Mouse (Mus musculus) midbrain, embryonic 16.5 days (tissue): ENCODE results near the gene Oas1c. TPM values are rescaled to one million over a fixed set of nuclear protein-coding genes. Genes with fewer than 3 reads are reported as not detected.
"Not testable (repeated sequence)": the region's sequence is repeated elsewhere in the genome, so short reads cannot be mapped to it uniquely, and the experiment has no call there.

Source experiments
- ATAC-seq: fragments of 200-750 bp; cut with Nextera tagmentation; 2 replicates; pipeline ENCODE4 v1.8.0; 2017; ENCODE audit warnings: moderate TSS enrichment
- H3K27ac ChIP-seq: fragments of 300-500 bp; sonication (generic); 2 replicates; pipeline ENCODE4 v1.5.1; 2014; ENCODE audit warnings: mild to moderate bottlenecking, low read length, mixed read lengths
- H3K27me3 ChIP-seq: fragments of 300-500 bp; sonication (generic); 2 replicates; pipeline ENCODE4 v1.6.1; 2014; ENCODE audit warnings: low read depth, low read length, mixed read lengths; ENCODE audit not compliant: control insufficient read depth, insufficient read depth
- H3K36me3 ChIP-seq: fragments of 300-500 bp; sonication (generic); 2 replicates; pipeline ENCODE4 v1.6.1; 2014; ENCODE audit warnings: mild to moderate bottlenecking, low read length, moderate library complexity, mixed read lengths; ENCODE audit not compliant: control insufficient read depth, insufficient read depth
- H3K4me1 ChIP-seq: fragments of 300-500 bp; sonication (generic); 2 replicates; pipeline ENCODE4 v1.6.1; 2014; ENCODE audit warnings: mild to moderate bottlenecking, low read length, mixed read lengths; ENCODE audit not compliant: control insufficient read depth, insufficient read depth
- H3K4me2 ChIP-seq: fragments of 300-500 bp; sonication (generic); 2 replicates; pipeline ENCODE4 v1.6.1; 2014; ENCODE audit warnings: mild to moderate bottlenecking, low read length, mixed read lengths
- H3K4me3 ChIP-seq: fragments of 300-500 bp; sonication (generic); 2 replicates; pipeline ENCODE4 v1.5.1; 2014; ENCODE audit warnings: low read depth, mild to moderate bottlenecking, low read length, moderate library complexity, mixed read lengths
- H3K9ac ChIP-seq: fragments of 300-500 bp; sonication (generic); 2 replicates; pipeline ENCODE4 v1.6.1; 2014; ENCODE audit warnings: low read depth, low read length, mixed read lengths
- H3K9me3 ChIP-seq: fragments of 300-500 bp; sonication (generic); replicated peaks from 2 replicates; pipeline ENCODE4 v1.6.1; 2014; ENCODE audit warnings: mild to moderate bottlenecking, low read length, mixed read lengths; ENCODE audit not compliant: control insufficient read depth, poor library complexity, severe bottlenecking
- WGBS: fragments of 180-500 bp; shearing (Covaris S2); extraction: QIAGEN DNeasy Blood & Tissue Kit; methylation state at CpG from one replicate; pipeline ENCODE4 v1.1.7; 2014; 5-methylcytosine and 5-hydroxymethylcytosine counted together
- polyA plus RNA-seq: library from polyadenylated mRNA; unstranded; fragments of >200 nt; fragmentation: Nextera tagmentation; extraction: Ambion mirVana; gene quantifications from 2 replicates; pipeline ENCODE4 v1.2.1, GENCODE M21; 2015

Gene Oas1c
- polyA plus RNA-seq, 1 experiment from 2014 or later, result 0.45 TPM

GRCm38 (mm10) chr5:120795480-120796034 lies 16.8 kb downstream of the Oas1c start, which contains the start of gene Oas1e:
TSS of gene Oas1e (minus strand) at chr5:120795530.
- not testable (repeated sequence) for H3K4me1 ChIP-seq, H3K27ac ChIP-seq, H3K4me2 ChIP-seq, H3K36me3 ChIP-seq, H3K27me3 ChIP-seq, H3K9ac ChIP-seq, ATAC-seq, H3K9me3 ChIP-seq, H3K4me3 ChIP-seq
- WGBS, result 52% methylated on average over 7 of the region's 9 CpGs

- Histone ChIP-seq H3K27me3 (no peaks in the 10 kb centered on the region), H3K27ac (no peak overlapping the region), H3K4me1 (no peaks in the 10 kb centered on the region), H3K36me3 (no peaks in the 10 kb centered on the region), H3K4me3 (no peak overlapping the region), H3K9ac (no peak overlapping the region), H3K9me3 (no peaks in the 10 kb centered on the region), H3K4me2 (no peak overlapping the region)
- no peak for ATAC-seq
- 26% methylated on average over 2 of the region's 2 CpGs for WGBS
These were observed 19.3 kb downstream of the Oas1c start for GRCm38 (mm10) chr5:120793043-120793442.

DNA sequence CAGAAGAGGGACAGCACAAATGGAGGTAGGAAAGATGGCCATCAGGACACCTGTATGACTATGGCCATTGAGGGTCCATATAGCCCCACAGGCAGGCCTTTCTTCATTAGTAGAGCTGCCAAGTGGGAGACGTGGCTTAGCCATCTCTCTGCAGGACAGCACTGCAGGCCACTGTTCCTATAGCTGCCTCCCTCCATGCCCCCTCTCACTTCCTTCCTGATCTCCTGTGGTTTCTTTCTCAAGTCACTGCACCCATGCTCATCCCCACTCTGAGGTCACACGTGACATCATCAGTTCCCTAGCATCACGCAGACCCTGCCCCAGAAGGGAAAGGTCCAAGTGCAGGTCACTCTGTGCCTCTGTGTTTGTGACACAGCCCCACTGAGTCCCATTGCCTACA lies 25.3 kb downstream of the Oas1c start:
- WGBS, result 56% methylated on average over 3 of the region's 3 CpGs
- no peak overlapping the region for H3K4me2 ChIP-seq
- H3K9ac ChIP-seq, result no peak overlapping the region
- H3K9me3 ChIP-seq, result no peaks in the 10 kb centered on the region
- H3K27ac ChIP-seq, result no peak overlapping the region
- no peaks in the 10 kb centered on the region for H3K4me1 ChIP-seq
- no peaks in the 10 kb centered on the region for H3K36me3 ChIP-seq
- no peak overlapping the region for H3K4me3 ChIP-seq
- ATAC-seq, result no peak
- no peaks in the 10 kb centered on the region for H3K27me3 ChIP-seq

GRCm38 (mm10) chr5:120782446-120782845 lies 29.9 kb downstream of the Oas1c start:
- H3K4me3 ChIP-seq, result no peak overlapping the region
- H3K27me3 ChIP-seq, result no peaks in the 10 kb centered on the region
- no peaks in the 10 kb centered on the region for H3K36me3 ChIP-seq
- no peaks in the 10 kb centered on the region for H3K9me3 ChIP-seq
- H3K4me1 ChIP-seq, result no peaks in the 10 kb centered on the region
- ATAC-seq, result no peak
- no peak overlapping the region for H3K9ac ChIP-seq
- 76% methylated on average over 2 of the region's 2 CpGs for WGBS
- H3K4me2 ChIP-seq, result no peak overlapping the region
- H3K27ac ChIP-seq, result no peak overlapping the region

DNA sequence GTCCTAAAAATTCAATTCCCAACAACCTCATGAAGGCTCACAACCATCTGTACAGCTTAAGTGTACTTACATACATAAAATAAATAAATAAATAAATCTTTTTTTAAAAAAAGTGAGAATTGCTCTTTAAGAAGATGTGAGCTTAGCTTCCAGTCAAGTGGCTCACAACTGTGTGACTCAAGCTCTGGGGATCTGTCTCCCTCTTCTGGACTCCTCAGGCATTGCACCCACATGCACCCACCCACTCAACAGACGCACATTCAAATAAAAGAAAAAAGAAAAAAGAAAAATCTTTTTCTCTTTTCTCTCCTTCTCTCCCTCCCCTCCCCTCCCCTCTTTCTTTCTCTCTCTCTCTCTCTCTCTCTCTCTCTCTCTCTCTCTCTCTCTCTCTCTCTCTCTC lies 30.7 kb downstream of the Oas1c start:
- ATAC-seq, result no peak
- Histone ChIP-seq H3K36me3 (no peaks in the 10 kb centered on the region), H3K27ac (no peak overlapping the region), H3K9ac (no peak overlapping the region), H3K9me3 (no peaks in the 10 kb centered on the region), H3K27me3 (no peaks in the 10 kb centered on the region), H3K4me2 (no peak overlapping the region), H3K4me3 (no peak overlapping the region), H3K4me1 (no peaks in the 10 kb centered on the region)
- WGBS, result 89% methylated on average over 1 of the region's 1 CpGs

DNA sequence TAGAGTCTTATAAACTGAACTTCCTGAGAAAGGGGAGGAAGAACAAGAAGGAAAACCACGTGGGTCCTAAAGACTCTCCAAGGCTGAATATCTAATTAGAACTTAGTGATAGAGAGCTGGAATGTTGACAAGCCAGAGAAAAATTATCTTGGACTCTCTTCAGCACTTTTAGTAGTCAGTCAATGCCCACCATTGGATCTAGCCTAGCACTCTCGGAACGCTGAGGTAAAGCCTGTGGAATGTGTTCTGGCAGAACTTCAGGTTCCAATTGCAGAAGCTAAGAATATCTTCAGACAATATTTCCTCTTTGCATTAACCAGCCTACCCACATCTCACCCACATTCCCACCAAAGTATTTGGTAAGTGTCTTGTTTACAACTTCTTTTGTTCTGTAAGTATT lies 32.4 kb downstream of the Oas1c start:
- H3K27ac ChIP-seq, result no peak overlapping the region
- H3K27me3 ChIP-seq, result no peaks in the 10 kb centered on the region
- 65% methylated on average over 3 of the region's 3 CpGs for WGBS
- H3K4me3 ChIP-seq, result no peak overlapping the region
- H3K36me3 ChIP-seq, result no peaks in the 10 kb centered on the region
- H3K9ac ChIP-seq, result no peak overlapping the region
- no peaks in the 10 kb centered on the region for H3K4me1 ChIP-seq
- H3K9me3 ChIP-seq, result no peaks in the 10 kb centered on the region
- H3K4me2 ChIP-seq, result no peak overlapping the region
- no peak for ATAC-seq

DNA sequence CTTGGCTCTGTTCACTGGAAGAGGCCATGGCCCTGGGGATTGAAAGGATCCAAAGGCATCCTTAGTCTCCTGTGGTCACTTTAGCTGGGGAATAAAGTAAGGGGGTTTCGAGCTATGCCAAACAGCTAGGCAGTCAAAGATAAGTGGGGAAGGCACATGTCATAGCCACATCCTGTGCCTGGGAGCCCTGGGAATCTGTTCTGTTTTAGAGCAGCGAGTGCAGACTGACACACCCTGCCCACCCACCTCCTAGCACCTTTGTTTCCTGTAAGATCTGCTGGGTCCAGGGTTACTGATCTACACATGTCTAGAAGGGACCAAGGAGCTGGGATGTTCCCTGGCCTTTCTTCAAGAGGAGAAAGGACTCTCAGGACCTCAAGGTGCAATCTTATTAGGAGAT lies 33.4 kb downstream of the Oas1c start:
- no peaks in the 10 kb centered on the region for H3K4me1 ChIP-seq
- H3K9ac ChIP-seq, result no peak overlapping the region
- no peaks in the 10 kb centered on the region for H3K36me3 ChIP-seq
- WGBS, result 72% methylated on average over 2 of the region's 2 CpGs
- no peak for ATAC-seq
- no peaks in the 10 kb centered on the region for H3K9me3 ChIP-seq
- no peaks in the 10 kb centered on the region for H3K27me3 ChIP-seq
- no peak overlapping the region for H3K27ac ChIP-seq
- no peak overlapping the region for H3K4me2 ChIP-seq
- no peak overlapping the region for H3K4me3 ChIP-seq

GRCm38 (mm10) chr5:120777478-120777877 lies 34.8 kb downstream of the Oas1c start, which contains the start of gene Oas3:
TSS of gene Oas3 (minus strand) at chr5:120777661.
- 87% methylated on average over 9 of the region's 9 CpGs for WGBS
- H3K9ac ChIP-seq, result no peak within 1 kb of the TSS
- H3K4me3 ChIP-seq, result no peak within 1 kb of the TSS
- no peaks in the 10 kb centered on the region for H3K9me3 ChIP-seq
- no peaks in the 10 kb centered on the region for H3K36me3 ChIP-seq
- no peaks in the 10 kb centered on the region for H3K27me3 ChIP-seq
- H3K27ac ChIP-seq, result no peak within 1 kb of the TSS
- no peaks in the 10 kb centered on the region for H3K4me1 ChIP-seq
- no peak for ATAC-seq
- H3K4me2 ChIP-seq, result no peak within 1 kb of the TSS

DNA sequence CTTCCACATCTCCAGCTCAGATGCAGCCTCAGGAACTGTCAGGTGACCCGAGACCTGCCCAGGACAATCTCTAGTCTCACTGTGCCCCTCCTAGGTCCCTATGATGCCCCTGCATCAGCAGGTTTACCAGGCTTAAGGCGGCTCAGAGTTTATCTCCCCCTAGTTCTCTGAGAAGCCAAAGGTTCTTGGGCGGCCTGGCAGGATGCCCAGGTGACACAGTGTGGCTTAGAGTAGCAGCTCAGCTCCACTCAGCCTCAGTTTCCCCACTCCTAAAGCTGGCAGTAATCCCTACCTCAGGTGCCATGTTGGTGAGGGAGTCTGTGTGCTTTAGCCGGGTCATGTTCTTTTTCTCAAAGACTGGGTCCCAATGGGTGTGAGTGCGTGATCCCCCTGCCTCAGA lies 35.5 kb downstream of the Oas1c start:
- WGBS, result 82% methylated on average over 5 of the region's 5 CpGs
- ATAC-seq, result no peak
- no peaks in the 10 kb centered on the region for H3K9me3 ChIP-seq

More for the DNA sequence above, 35.5 kb downstream of the Oas1c start:
- H3K4me1 ChIP-seq, result no peaks in the 10 kb centered on the region
- no peak overlapping the region for H3K27ac ChIP-seq
- no peak overlapping the region for H3K9ac ChIP-seq
- H3K36me3 ChIP-seq, result no peaks in the 10 kb centered on the region
- H3K4me2 ChIP-seq, result no peak overlapping the region
- no peak overlapping the region for H3K4me3 ChIP-seq
- H3K27me3 ChIP-seq, result no peaks in the 10 kb centered on the region
